Mouse (Mus musculus) megakaryocyte progenitor cell, adult 5-6 weeks (primary cell): ENCODE measurements around the gene Vwa7. TPM values are rescaled to one million over a fixed set of nuclear protein-coding genes. Genes with fewer than 3 reads are reported as not detected.
A peak's percentile ranks its signal among the peaks of the same experiment; 100 is the strongest.

Experiments used
- ATAC-seq: replicated peaks from 2 replicates; pipeline ENCODE4 v1.8.0; 2016; ENCODE audit warnings: mild to moderate bottlenecking, moderate TSS enrichment, inconsistent platforms; ENCODE audit not compliant: poor library complexity
- total RNA-seq, 2 experiments: library from RNA; stranded (forward) in 1 of 2; stranded (reverse) in 1 of 2; fragments of 157-497, 149-512 nt in 1 of 2; fragments of 200-1000 nt in 1 of 2; gene quantifications; 2 replicates each; pipeline versions ENCODE4 v1.2.3 to v1.2.4; 2015 to 2017

The Vwa7 gene
- total RNA-seq, 2 experiments from 2014 or later: 0.17 TPM; not detected in 1

- 0 out of 2 replicates have a peak, but pooled peaks have one; percentile 15 for ATAC-seq
These were observed 44.4 kb downstream of the Vwa7 start for GRCm38 (mm10) chr17:35060737-35061297.

DNA sequence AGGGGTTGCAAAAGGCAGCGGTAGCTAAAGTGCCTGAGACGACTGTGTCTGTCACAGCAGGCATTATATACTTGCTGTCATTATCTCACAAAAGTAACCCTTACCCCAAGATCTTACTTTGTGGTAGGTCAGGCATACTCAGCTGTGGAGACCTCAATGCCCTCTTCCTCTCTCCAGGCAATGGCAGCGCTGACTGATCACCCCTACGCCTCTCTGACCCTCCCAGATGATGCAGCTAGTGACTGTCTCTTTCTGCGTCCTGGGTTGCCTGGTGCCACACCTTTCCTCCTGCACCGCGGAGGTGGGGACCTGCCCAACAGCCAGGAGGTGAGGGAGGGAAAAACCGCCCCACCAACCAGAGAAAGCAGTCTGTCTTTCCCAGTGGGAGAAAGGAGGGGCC lies 44.9 kb downstream of the Vwa7 start:
- ATAC-seq: no peak

GRCm38 (mm10) chr17:35063466-35063865 lies 47.1 kb downstream of the Vwa7 start:
- ATAC-seq: no peak

DNA sequence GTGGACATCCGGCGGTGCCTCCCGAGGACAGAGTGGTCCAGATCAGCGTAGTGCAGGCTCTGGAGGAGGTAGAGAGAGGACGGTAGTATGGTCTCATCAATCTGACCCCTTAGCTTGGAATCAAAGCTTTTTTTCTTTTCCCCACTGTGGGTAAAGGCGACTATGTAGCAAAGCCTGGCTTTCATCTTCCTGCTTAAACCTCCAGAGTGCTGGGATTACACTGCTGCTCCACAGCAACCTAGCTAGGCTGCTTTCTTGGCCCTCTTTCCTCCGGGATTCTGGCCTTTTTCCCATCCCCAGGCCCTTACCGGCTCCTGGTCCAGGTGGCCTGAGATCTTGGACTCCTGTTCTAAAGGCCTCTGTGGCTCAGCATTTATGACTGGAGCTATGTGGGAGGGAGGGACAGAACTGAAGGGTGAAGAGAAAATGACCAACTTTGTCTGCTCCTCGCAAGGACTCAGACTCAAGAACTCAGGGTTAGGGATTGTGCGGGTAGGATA lies 48.0 kb downstream of the Vwa7 start:
- ATAC-seq: no peak

DNA sequence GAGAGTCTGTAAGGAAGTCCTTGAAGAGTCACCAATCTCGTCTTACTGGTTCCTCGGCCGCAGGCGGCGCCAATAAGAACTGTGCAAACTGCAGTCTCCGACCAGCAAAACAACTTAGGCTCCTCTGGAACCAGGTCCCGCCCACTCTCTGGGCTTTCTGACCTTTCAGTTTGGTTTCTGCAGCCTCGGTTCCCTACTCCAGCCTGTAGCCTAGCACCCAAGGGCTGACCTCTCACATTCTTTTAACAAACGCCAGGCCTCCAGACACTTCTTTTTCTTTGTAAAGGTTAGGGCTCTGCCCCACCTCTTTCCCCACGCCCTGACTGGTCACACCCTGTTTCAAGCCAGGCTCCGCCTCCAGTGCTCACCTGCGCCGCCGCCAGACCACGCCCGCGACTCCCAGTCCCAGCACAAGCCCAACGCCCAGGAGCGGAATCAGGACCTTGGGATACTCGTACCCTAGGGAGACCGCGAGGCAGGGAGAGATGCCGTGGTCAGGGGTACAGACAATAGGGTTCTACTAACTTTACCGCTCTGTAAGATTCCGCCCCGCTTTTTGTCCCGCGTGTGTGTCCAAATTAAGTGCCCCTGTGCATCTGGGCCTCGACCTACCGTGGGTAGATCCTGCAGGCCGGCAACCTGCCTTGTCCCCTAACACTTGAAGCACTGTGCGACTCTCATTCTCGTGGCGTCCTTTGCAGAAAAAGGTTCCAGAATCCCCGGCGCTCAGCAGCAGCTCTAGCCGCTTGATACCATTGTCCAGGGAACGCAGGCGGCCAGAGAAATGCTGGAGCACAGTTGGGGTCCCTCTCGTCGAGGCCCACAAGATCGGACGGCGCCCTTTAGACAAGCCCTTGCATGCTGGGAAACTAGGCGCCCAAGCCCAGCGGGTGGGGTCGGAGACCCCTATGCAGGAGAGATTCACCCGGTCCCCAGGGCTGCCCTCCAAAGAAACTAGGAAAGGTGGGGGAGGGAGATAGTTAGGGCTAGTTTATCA lies 48.9 kb downstream of the Vwa7 start, which contains the start of gene Ly6g6c:
Ly6g6c (plus strand) TSS at position 438 of the 997 bp plus-strand sequence.
- ATAC-seq: peak; percentile 45

- ATAC-seq: no peak
These were observed 49.7 kb downstream of the Vwa7 start, which contains the start of gene Mpig6b for GRCm38 (mm10) chr17:35066084-35066483. Gene Mpig6b (minus strand): TSS chr17:35066184.

DNA sequence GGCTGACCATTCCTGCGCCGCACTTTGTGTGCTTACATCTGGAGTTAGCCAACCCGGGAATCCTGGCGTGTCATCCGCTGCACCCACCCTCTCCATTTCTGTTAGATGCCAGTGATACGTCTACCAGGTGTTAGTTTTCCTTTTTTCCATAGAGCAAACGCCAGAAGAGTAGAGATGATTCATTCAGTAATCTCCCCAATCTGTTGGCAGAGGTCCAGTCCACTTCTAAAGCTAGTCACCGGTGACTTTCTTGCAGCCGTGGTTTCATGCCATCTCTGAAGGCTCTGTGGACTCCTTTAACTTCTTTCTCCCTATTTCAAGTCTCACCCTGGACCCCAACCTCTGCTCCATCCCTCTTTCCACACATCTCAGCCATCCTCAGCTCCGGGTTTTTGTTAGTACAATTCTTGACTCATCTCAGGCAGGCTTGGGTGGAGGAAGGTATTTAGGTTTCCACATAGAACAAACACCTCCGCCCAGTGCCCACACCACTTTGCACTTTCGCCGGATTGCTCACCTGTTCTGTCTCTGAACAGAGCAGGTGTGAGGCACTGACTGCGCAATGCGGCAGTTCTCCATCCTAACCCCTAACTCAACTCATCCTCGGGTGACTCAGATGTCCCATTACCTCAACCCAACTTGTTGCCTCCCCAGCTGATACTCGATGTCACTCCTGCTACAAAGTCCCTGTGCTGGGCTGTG lies 52.0 kb downstream of the Vwa7 start:
- ATAC-seq: no peak

DNA sequence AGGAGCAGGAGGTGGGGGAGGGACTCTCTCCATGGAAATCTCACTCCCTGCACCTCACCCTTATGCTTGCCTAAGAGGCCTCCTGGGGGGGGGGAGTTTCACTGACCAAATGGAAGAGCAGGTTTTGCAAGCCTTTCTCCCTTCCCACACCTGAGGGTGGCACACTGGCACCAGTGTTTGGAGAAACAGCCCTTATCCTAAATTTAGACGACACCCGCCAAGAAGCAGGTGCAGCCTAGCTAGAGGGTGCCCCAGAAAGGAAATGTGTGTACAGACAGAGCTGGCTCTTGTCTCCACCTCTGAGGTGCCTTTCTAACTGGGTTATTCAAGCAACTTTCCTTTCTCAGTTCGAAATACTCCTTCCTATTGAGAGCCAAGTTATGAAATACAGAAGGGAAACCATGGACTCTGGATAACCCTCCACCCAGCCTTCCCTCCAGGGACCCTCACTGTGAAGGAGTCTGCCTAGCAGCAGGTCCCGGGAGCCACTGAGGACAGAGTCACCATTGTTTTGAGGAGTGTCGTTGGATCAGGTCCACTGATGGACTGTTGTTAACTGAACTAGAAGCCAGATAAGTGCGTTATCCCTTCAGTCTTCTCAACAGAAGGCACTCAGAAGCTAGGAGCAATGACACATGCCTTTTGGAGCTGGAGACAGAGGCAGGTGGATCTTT lies 54.3 kb downstream of the Vwa7 start:
- ATAC-seq: no peak

DNA sequence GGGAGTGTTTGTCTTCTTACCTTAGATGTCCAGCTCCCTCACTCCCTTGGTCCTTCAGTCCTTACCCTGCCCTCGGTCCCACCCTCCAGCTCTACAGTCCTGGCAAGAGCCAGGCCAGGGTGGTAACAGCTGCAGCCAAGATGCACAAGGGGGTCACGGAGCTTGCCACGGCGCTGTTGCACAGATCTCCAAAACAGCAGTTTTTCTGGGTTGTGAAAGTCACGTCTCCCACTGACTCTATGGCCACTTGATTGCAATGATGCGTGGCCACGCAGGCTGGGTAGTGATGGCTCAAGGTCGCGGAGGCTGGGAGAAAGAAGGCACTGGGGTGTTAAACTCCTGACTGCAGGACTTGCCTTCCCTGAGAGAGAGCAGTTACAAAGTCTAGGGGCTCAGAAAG lies 55.1 kb downstream of the Vwa7 start:
- ATAC-seq: no peak

DNA sequence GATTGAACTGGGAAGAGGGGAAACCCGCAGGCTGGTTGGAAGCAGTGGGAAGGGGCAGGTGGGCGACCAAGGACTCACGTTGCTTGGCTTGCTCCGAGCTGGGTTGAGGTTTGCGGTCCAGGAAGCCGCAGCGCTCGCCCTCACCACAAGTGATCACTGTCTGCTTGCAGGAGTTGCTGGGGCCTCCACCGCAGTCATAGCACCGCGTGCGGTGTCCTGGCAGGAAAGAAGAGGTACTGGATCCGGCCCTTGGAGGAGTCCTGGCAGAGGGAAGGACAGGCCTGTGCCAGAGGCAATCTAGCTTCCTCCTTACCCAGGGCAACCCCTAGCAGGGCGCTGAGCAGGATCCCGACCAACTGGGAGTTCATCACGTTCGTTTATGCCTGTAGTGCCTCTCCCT lies 57.7 kb downstream of the Vwa7 start:
- ATAC-seq: peak; percentile 42

Other genes starting within 250 kb of the Vwa7 start
Only the 30 nearest of the 46 such genes appear.
- gene Zbtb12, start 137.1 kb upstream of the Vwa7 start, total RNA-seq (2015): 7.7 and 9.9 TPM in 2 replicates
- 13.6 and 15.1 TPM in 2 replicates for gene Zbtb12, start 137.1 kb upstream of the Vwa7 start, total RNA-seq (2017)
- gene Gm20547, start 134.5 kb upstream of the Vwa7 start, total RNA-seq (2015): not detected in 2 replicates
- gene Gm20547, start 134.5 kb upstream of the Vwa7 start, total RNA-seq (2017): not detected in 2 replicates
- gene C2, start 118.3 kb upstream of the Vwa7 start, total RNA-seq (2015): 5.1 and 7.8 TPM in 2 replicates
- 1.6 and 1.9 TPM in 2 replicates for gene C2, start 118.3 kb upstream of the Vwa7 start, total RNA-seq (2017)
- gene Ehmt2, start 118.1 kb upstream of the Vwa7 start, total RNA-seq (2015): 72.4 and 73.5 TPM in 2 replicates
- gene Ehmt2, start 118.1 kb upstream of the Vwa7 start, total RNA-seq (2017): 107 and 108 TPM in 2 replicates
- 0.81 and 1.8 TPM in 2 replicates for gene Slc44a4, start 102.1 kb upstream of the Vwa7 start, total RNA-seq (2015)
- 0.61 and 0.75 TPM in 2 replicates for gene Slc44a4, start 102.1 kb upstream of the Vwa7 start, total RNA-seq (2017)
- 21.6 and 24.5 TPM in 2 replicates for gene Neu1, start 85.3 kb upstream of the Vwa7 start, total RNA-seq (2015)
- gene Neu1, start 85.3 kb upstream of the Vwa7 start, total RNA-seq (2017): 28.4 and 29.8 TPM in 2 replicates
- gene Hspa1b, start 57.3 kb upstream of the Vwa7 start, total RNA-seq (2015): 19.3 and 27.4 TPM in 2 replicates
- 22.7 and 24.4 TPM in 2 replicates for gene Hspa1b, start 57.3 kb upstream of the Vwa7 start, total RNA-seq (2017)
- gene Gm20481, start 46.7 kb upstream of the Vwa7 start, total RNA-seq (2015): not detected in 2 replicates
- not detected in 2 replicates for gene Gm20481, start 46.7 kb upstream of the Vwa7 start, total RNA-seq (2017)
- 8.4 and 14.5 TPM in 2 replicates for gene Hspa1a, start 44.4 kb upstream of the Vwa7 start, total RNA-seq (2015)
- gene Hspa1a, start 44.4 kb upstream of the Vwa7 start, total RNA-seq (2017): 20.8 and 29.4 TPM in 2 replicates
- not detected in 2 replicates for gene Hspa1l, start 43.9 kb upstream of the Vwa7 start, total RNA-seq (2015)
- gene Hspa1l, start 43.9 kb upstream of the Vwa7 start, total RNA-seq (2017): not detected in 2 replicates
- gene Lsm2, start 34.7 kb upstream of the Vwa7 start, total RNA-seq (2015): 187 and 253 TPM in 2 replicates
- 71.7 and 78.0 TPM in 2 replicates for gene Lsm2, start 34.7 kb upstream of the Vwa7 start, total RNA-seq (2017)
- gene Vars, start 15.6 kb upstream of the Vwa7 start, total RNA-seq (2015): 60.5 and 77.5 TPM in 2 replicates
- 239 and 292 TPM in 2 replicates for gene Vars, start 15.6 kb upstream of the Vwa7 start, total RNA-seq (2017)
- 0.93 and 1.9 TPM in 2 replicates for gene Sapcd1, start 11.4 kb downstream of the Vwa7 start, total RNA-seq (2015)
- 1.5 TPM in 1 of 2 replicates, not detected in the other for gene Sapcd1, start 11.4 kb downstream of the Vwa7 start, total RNA-seq (2017)
- 4.2 and 5.7 TPM in 2 replicates for gene Msh5, start 30.2 kb downstream of the Vwa7 start, total RNA-seq (2015)
- 2.4 and 3.5 TPM in 2 replicates for gene Msh5, start 30.2 kb downstream of the Vwa7 start, total RNA-seq (2017)
- 209 and 248 TPM in 2 replicates for gene Clic1, start 33.4 kb downstream of the Vwa7 start, total RNA-seq (2015)
- 225 and 254 TPM in 2 replicates for gene Clic1, start 33.4 kb downstream of the Vwa7 start, total RNA-seq (2017)
- 1.8 and 2.6 TPM in 2 replicates for gene Ddah2, start 42.5 kb downstream of the Vwa7 start, total RNA-seq (2015)
- 1.9 and 3.5 TPM in 2 replicates for gene Ddah2, start 42.5 kb downstream of the Vwa7 start, total RNA-seq (2017)
- not detected in 2 replicates for gene Ly6g6c, start 48.8 kb downstream of the Vwa7 start, total RNA-seq (2015)
- gene Ly6g6c, start 48.8 kb downstream of the Vwa7 start, total RNA-seq (2017): not detected in 2 replicates
- gene Mpig6b, start 49.6 kb downstream of the Vwa7 start, total RNA-seq (2015): not detected in 2 replicates
- not detected in 2 replicates for gene Mpig6b, start 49.6 kb downstream of the Vwa7 start, total RNA-seq (2017)
- not detected in 2 replicates for gene Ly6g6e, start 60.3 kb downstream of the Vwa7 start, total RNA-seq (2015)
- gene Ly6g6e, start 60.3 kb downstream of the Vwa7 start, total RNA-seq (2017): not detected in 2 replicates
- gene Ly6g6d, start 61.5 kb downstream of the Vwa7 start, total RNA-seq (2015): not detected in 2 replicates
- not detected in 2 replicates for gene Ly6g6d, start 61.5 kb downstream of the Vwa7 start, total RNA-seq (2017)
- not detected in 2 replicates for gene Ly6g6f, start 69.0 kb downstream of the Vwa7 start, total RNA-seq (2015)
- not detected in 2 replicates for gene Ly6g6f, start 69.0 kb downstream of the Vwa7 start, total RNA-seq (2017)
- 17.5 and 21.1 TPM in 2 replicates for gene Abhd16a, start 72.7 kb downstream of the Vwa7 start, total RNA-seq (2015)
- 22.7 and 26.0 TPM in 2 replicates for gene Abhd16a, start 72.7 kb downstream of the Vwa7 start, total RNA-seq (2017)
- gene Ly6g5c, start 91.7 kb downstream of the Vwa7 start, total RNA-seq (2015): not detected in 2 replicates
- gene Ly6g5c, start 91.7 kb downstream of the Vwa7 start, total RNA-seq (2017): not detected in 2 replicates
- 0.84 and 1.4 TPM in 2 replicates for gene Ly6g5b, start 98.8 kb downstream of the Vwa7 start, total RNA-seq (2015)
- 0.27 and 0.92 TPM in 2 replicates for gene Ly6g5b, start 98.8 kb downstream of the Vwa7 start, total RNA-seq (2017)
- 20.3 and 20.7 TPM in 2 replicates for gene Gpank1, start 104.9 kb downstream of the Vwa7 start, total RNA-seq (2015)
- gene Gpank1, start 104.9 kb downstream of the Vwa7 start, total RNA-seq (2017): 33.9 and 36.8 TPM in 2 replicates
- 411 and 443 TPM in 2 replicates for gene Csnk2b, start 105.5 kb downstream of the Vwa7 start, total RNA-seq (2015)
- 375 TPM in 2 replicates for gene Csnk2b, start 105.5 kb downstream of the Vwa7 start, total RNA-seq (2017)
- 1.5 and 3.6 TPM in 2 replicates for gene D17H6S53E, start 109.8 kb downstream of the Vwa7 start, total RNA-seq (2015)
- gene D17H6S53E, start 109.8 kb downstream of the Vwa7 start, total RNA-seq (2017): 7.7 and 7.9 TPM in 2 replicates
- not detected in 2 replicates for gene Apom, start 115.5 kb downstream of the Vwa7 start, total RNA-seq (2015)
- not detected in 2 replicates for gene Apom, start 115.5 kb downstream of the Vwa7 start, total RNA-seq (2017)
- 73.9 and 78.5 TPM in 2 replicates for gene Bag6, start 118.6 kb downstream of the Vwa7 start, total RNA-seq (2015)
- 77.3 and 88.5 TPM in 2 replicates for gene Bag6, start 118.6 kb downstream of the Vwa7 start, total RNA-seq (2017)
- 228 and 262 TPM in 2 replicates for gene Prrc2a, start 148.3 kb downstream of the Vwa7 start, total RNA-seq (2015)
- gene Prrc2a, start 148.3 kb downstream of the Vwa7 start, total RNA-seq (2017): 59.6 and 63.9 TPM in 2 replicates